Mouse (Mus musculus) R1 (cell line): ENCODE results near the gene Plvap.

Experiments used
- DNase-seq: peaks from one replicate; pipeline ENCODE4 v3.0.0-alpha.2; 2018; ENCODE audit warnings: low read depth, low spot score

Gene Plvap

DNA sequence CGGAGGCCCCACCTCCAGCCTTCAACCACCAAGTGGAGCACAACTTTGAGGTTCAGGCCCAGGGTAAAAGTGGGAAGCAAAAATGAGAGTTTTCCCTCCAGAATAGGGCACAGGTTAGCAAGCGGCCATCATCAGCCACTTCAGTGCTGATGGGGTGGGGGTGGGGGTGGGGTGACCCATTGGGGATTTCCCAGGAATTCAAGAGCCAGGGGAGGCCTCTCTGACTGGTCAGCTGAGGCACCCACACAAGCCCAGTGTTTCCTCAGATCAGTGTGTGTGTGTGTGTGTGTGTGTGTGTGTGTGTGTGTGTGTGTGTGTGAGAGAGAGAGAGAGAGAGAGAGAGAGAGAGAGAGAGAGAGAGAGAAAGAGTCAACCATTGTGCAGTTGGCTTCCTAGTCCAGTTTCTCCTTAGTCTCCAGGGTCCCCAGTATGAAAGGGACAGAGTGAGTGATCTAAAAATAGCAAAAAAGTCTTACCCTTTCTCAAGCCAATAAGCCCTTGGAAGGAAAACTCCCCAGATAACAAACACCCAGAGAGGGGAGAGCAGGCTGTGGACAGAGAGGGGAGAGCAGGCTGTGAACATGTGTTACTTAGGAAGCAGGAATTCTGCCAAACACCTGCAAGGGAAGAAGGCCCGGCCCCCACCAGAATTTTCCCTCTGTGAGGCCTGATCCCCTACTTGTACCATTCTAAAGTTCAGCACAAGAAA lies 15.8 kb upstream of the Plvap start:
- no peak for DNase-seq

DNA sequence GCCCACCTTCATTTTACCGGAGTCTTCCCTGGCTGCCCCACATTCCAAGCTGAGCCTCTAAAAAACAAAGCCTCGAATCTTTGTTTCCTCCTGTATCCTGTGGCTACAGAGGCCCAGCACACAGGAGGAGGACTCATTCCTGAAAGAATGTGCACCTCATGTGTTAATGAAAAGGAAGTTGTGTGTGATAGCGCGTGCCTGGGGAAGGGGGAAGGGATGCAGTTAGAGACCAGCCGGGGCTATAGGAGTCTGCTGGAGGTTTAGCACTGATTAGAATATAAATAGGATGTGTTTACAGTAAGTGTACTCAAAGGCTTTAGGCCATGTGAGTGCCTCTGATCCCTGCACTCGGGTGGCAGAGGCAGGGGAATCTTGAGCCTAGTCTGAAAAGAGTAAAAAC lies 14.7 kb upstream of the Plvap start:
- DNase-seq: peak; percentile 98

DNA sequence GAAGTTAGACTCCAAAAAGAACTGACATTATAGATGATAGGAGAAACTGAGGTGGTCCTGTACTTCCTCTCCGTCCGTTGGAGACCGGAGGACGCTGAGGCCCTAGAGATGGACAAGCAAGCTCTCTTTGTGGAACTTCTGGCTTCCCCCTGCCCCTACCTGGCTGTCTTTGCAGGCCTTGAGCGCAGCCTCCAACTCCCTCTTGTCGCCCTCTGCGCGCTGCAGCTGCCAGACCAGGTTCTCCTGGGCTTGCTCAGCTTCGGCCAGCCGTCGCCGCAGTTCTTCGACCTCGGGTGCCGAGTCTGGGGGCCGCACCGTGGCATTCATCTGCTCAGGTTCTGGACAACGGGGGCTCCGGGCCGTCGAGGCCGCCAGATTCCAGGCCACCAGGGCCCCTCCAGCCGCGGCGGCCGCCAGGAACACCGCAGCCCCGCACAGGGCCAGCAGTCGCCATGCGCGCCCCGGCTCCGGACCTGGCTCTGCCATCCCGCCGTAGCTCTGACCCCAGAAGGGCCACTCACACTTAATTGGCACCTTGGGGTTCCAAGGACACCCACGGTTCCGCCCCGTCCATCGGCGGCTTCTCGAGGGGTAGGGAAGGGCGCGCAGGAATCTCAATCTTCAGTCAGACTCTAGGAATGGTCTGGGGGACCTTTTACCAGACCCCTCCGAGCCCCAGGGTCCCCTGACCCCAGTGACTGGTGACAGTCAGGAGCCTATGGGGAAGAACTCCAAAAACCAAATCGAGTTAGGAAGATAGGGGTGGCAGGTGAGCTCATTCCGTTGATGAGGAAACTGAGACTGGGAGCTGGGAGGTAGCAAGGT lies 13.9 kb upstream of the Plvap start, which contains the start of gene Ccdc194:
Gene Ccdc194, minus strand, starts transcription at position 486 of the 825 bp plus-strand sequence.
- no peak for DNase-seq

DNA sequence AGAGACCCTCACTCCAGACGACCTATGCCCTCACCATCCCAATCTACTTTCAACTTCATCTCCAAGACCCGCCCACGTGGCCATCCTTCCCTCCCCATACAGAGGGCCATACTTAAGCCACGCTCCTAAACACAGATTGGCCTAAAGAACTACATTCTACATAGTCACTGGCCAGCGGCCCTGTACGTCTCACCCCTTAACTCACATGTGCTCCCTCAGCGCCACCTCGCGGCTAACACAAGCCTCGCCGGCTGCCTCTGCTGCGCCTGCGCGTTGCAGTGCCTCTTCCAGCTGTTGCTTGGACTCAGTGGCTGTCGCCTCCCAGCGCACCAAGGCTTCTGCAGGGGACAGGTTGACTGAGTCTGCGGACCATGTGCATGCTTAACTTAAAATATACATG lies 10.1 kb upstream of the Plvap start:
- DNase-seq: peak; percentile 98

DNA sequence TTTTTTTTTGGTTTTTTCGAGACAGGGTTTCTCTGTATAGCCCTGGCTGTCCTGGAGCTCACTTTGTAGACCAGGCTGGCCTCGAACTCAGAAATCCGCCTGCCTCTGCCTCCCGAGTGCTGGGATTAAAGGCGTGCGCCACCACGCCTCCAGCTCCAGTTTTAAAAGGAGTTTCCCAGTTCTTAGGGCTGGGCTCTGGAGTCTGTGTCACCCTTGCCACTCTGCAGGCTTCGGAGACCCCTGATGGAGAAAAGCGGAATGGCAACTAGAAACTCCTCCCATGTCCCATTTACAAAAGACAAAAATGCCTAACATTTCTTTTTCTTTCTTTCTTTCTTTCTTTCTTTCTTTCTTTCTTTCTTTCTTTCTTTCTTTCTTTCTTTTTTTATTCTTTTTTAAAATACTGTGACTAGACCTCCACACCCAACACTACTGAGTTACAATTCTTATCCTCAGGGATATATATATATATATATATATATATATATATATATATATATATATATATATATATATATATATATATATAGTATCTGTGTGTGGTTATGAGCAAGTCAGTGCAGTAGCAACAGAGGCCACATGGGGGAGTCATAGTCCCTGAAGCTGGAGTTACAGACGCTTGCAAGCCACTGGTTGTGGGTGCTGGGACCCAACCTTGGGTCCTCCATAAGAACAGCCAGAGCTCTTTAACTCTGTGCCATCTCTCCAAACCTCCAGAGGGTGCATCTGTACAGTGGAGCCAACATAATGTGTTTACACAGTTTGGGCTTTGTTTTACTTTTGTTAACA lies 7.7 kb upstream of the Plvap start:
- DNase-seq: peak; percentile 78

DNA sequence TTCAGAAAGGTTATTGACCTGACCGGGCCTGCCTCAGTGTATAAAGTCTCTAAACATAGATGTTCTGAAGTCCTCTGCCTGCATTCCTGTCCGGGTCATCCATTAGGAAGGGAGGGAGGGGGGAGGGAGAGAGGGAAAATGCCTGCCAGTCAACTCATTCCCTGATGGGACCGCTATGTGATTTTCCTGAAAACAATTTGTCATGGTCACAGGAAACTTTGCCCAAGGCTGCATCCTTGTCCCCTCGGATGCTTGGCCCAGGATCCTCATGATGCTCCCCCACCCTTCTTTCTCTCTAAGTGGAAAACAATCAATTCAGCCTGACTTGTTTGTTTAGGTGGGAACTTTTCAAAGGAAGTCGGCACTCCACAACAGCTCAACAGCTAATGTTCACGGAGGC lies 5.2 kb upstream of the Plvap start:
- DNase-seq: no peak

DNA sequence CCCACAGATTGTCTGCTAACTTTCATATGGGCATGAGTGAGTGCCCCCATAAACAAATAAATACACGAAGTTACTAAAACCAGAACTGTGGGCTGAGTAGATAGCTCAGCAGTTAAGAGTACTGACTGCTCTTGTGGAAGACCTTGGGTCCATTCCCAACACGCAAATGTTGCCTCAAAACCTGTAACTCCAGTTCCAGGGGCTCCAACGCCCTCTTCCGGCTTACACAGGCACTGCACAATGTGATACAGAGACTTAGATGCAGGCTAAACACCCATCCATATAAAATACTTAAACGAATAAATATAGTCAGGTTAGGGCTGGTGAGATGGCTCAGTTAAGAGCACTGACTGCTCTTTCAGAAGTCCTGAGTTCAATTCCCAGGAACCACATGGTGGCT lies 3.5 kb upstream of the Plvap start:
- DNase-seq: peak; percentile 67

DNA sequence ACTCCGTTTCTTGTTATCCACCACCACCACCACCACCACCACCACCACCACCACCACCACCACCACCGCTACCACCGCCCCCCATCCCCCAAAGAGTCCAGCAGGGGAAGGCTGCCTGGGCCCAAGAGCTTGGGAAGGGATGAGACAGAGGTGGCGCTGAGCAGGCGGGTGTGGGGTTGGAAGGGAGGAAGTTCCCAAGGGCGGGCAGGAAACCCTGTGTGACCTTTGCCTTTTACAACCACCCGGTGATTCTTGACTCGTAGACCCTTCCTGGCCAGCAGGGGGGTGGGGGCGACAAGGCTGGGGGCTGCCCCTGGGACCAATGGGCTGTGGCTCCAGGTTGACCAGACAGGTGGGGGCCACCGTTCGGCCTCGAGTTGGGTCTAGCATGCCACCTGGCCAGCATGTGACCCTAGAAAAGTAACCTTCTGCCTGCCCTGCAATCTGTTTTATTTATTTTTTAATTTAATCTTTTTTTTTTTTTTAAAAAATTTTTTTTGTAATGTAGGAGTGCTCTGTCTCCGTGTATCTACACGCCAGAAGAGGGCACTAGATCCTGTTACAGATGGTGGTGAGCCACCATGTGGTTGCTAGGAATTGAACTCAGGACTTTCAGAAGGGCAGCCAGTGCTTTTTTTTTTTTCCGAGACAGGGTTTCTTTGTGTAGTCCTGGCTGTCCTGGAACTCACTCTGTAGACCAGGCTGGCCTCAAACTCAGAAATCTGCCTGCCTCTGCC lies 1.6 kb upstream of the Plvap start:
- no peak for DNase-seq

DNA sequence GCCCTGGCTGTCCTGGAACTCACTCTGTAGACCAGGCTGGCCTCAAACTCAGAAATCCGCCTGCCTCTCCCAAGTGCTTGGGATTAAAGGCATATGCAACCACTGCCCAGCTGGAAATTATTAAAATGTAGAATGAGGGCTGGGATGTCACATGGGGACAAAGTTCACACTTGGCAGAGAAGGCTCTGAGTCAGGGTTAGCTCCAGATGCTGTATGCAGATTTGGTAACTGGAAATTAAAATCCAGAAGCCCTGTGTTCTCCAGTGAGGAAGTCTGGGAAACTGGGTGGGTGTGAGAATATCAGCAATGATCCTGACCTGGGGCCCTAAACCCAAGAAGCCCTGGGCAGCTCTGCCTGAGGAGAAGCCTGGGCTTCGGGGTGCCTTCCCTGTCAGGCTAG lies 2.2 kb downstream of the Plvap start:
- no peak for DNase-seq

DNA sequence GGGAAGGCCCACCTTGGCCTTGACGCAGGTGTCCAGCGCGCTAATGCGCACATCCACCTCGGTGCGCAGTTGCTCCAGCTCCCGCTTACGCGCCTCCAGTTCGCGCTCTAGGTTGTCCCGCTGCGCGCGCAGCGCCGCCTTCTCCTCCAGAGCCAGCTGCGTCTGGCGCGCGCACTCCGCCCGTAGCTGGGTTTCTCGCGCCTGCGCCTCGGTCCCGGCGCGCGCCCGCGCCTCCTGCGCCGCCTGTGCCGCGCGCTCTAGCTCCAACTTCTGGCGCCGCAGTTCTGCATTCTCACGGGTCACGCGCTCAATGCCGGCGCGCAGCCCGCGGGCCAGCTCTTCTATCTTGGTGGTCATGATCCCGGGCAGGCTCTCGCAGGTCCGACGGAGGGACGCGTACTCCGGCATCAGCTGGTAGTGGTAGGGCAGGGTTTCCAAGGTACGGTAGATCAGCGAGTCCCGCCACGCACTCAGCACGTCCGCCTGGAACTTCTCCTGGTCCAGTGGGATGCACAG lies 3.9 kb downstream of the Plvap start:
- peak; percentile 94 for DNase-seq

DNA sequence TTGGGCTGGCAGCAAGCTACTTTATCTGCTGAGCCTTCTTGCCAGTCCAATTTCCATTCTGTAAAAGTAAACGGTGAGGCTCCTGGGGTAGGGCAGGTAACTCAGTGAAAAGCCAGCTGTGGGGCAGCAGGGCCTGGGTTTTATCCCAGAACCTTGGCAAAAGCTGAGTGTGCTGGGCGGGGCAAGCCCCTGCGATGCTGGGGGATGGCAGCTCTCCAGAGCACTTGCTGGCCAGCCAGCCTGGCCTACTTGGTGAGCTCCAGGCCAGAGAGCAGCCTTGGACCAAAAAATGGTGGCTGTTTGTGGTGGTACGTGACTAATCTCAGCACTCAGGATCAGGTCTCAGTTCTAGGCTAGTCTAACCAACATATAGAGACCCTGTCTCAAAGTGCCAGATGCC lies 5.6 kb downstream of the Plvap start:
- DNase-seq: no peak

DNA sequence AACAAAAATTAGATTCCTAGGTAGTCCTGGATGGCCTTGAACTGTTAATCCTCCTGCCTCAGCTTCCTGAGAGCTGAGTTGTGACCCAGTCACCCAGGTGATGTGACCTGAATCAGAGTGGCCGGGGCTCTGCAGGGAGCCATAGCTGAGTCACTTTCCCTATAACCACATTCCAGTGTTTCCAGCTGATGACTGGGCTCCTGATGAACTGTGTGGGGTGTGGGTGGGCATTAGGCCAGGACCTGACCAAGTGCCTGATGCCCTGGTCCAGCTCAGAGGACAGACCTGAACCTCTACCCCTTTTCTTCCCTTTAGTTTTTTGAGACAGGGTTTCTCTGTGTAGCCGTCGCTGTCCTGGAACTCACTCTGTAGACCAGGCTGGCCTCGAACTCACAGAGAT lies 6.2 kb downstream of the Plvap start:
- DNase-seq: no peak

DNA sequence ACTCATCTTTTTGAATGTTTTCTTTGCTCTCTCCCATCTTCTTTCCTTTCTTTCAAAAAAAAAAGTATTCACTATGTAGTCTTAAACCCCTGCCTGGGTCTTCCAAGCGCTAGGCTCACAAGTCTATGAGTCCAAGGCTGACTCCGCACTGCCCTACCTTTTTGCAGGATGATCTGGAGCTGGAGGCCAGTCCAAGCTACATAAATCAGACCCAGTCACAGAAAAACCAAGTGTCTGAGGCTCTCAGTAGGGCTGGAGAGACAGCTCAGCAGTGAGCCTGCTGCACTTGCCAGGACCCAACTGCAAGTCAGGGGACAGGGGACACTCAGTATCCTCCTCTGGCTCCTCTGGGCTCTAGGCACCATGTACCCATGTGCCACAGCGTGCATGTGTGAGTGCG lies 7.2 kb downstream of the Plvap start:
- DNase-seq: no peak

DNA sequence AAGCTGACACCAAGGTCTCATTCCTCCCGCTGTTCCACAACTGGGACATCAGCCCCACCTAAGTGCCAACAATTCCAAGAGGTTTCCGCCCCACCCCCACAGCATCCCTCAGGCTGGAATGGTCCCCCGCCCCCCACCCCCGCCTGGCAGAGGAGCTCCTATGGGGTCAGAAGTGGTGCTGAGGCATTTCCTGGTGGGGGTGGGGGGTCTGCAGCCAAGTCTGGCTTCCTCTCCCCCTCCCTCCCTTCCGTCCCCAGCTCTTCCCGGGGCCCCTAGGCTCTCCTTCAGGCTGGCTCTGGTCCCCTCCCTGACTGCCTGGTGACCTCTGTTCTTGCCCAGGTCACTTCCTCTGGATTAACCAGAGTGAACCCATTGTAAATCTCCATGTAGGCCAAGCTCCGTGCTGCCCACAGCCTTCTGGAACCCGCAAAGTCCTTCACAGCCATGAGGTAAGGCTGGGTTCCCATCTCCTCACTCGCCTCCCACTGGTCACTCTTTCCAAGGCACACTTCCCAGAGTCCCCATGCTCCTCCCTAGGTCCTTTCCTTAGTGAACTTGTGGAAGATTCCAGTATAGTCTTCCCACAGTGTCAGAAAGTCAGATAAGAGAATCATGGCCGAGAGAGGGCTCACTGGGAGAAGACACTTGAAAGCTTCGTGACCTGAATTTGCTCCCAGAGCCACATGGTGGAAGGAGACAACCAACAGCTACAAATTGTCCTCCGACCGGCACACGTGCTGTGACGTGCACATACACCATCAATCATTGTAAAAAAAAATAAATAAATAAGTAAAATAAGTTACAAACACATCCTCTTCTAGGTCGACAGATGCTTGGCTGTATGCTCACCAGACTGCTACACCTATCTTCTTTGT lies 12.5 kb downstream of the Plvap start:
- DNase-seq: peak; percentile 76

DNA sequence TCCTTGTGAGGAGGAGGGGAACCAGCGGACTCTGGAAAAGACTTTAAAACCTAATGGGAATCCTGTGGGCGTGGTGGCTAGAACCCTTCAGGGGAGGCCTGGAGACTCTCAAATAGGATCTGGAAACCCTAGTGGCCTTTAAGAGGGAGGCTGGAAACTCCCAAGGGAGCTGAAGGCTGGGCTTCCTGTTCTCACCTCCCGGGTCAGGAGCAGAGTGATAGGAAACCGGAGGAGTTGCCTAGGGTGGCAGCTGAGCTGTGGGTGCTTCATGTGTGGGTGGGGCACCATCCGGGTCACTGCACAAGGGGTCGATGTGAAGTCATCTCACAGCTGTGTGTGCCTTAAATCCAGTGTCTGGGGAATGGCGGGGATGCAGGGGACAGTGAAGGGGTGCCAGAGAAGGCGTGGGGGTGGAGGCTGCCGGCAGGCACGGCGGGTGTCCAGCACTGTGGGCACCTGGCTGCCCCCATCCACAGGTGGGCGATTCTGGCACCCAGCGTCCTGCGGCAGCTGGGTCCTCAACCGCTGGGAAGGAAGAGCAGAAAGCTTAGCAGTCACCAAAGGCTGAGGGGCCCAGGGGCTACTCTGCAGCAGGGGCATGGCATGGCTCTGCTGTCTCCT lies 13.6 kb downstream of the Plvap start:
- peak; percentile 67 for DNase-seq

DNA sequence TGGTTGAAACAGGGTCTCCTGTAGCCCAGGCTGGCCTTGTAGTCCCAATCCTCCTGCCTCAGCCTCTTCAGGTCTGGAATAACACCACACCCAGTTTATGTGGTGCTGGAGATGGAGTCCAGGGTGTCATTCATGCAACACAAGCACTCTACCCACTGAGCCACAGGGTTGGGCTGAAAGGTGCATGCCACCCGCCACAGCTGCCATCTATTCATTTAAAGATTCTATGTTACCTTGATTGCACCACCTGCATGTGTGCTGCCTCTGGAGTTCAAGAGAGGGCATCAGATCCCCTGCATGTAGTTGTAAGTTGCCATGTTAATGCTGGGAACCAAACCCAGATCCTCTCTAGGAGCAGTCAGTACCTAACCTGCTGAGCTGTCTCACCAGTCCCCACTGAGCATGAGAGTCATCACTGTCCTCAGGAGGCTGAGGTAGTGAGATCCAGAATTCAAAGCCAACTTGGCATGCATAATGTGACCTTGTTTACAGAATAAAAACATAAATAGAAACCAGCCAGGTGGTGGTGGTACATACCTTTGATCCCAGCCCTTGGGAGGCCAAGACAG lies 14.4 kb downstream of the Plvap start:
- no peak for DNase-seq

DNA sequence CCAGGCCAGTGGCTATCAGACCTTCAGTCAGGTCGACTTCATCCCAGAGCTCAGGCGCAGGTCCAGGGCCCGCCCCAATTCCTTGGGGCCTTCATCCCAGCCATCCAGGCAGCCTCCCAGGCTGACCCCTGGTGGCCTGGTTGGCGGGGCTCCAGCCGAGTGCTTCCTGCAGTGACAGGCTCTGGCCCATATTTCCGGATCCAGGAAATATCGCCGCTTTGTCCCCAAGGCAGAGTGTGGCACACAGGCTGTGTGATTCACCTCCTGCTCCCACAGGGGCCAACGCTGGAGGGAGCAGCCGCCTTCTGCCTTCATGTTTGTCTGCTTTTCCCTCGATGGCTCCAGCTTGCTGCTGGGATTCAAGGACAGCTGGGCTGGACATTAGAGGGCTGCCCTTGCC lies 15.1 kb downstream of the Plvap start:
- no peak for DNase-seq

DNA sequence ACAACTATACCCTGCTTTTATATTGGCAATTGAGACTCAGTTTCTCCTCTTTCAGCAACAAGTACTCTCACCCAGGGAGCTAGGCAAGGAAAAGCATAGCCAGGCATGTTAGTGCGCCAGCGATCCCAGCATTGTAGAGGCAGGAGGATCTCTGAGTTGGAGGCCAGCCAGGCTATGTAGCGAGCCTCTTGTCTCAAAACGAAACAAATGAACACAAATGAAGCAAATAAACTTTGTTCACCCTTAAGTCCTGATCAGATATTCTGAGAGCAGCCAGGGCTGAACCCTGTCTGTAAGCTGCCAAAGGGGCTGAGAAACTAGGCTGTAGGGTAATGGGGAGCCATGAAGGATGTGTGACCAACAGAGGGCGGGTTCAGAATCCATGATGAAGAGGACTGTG lies 15.7 kb downstream of the Plvap start:
- no peak for DNase-seq

DNA sequence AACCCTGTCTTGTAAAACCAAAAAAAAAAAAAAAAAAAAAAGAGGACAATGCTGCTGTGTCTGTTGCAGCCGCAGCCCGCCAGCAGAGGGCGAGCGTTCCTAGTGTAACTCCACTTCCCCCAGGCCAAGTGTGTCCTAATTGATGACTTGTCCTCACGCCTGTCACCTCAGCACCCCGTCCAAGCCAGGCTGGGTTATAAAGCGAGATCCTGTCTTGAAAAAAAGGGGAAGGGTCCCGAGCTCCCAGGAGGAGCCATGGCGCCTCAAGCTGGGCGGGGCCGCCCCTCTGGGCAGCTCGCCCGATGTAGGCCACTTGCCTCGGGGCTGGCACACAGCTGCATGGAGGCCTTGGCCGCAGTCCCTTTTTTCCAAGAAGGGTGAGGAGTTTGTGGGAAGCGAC lies 16.5 kb downstream of the Plvap start:
- peak; percentile 79 for DNase-seq

DNA sequence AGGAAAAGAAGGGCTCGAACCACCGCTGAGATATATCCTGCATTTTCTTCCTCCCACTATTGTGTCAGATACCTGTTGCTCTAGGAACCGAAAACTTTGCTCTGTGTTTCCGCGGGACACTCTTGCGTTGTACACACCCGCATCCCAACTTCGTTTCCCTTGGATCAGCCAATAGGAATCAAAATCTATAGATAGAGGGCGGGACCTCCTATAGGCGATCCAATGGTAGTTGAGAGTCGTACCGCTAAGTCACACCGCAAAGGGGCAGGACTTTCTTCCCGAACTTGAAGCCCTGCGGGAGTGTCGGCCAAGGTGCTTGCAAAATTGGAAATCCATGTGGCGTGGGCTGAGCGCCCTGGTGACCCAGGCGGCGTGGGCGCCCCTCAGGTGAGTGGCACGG lies 23.1 kb downstream of the Plvap start:
- DNase-seq: peak; percentile 99
